Mouse (Mus musculus) ES-Bruce4 (cell line): ENCODE results near the gene Alkbh4.

ENCODE experiments used
- CTCF ChIP-seq: IDR thresholded peaks from one replicate; pipeline ENCODE4 v1.8.1; 2011; ENCODE audit warnings: low read depth, low read length
- POLR2A ChIP-seq: IDR thresholded peaks from one replicate; pipeline ENCODE4 v1.8.1; 2011; ENCODE audit warnings: low read length; ENCODE audit not compliant: insufficient read depth

DNA sequence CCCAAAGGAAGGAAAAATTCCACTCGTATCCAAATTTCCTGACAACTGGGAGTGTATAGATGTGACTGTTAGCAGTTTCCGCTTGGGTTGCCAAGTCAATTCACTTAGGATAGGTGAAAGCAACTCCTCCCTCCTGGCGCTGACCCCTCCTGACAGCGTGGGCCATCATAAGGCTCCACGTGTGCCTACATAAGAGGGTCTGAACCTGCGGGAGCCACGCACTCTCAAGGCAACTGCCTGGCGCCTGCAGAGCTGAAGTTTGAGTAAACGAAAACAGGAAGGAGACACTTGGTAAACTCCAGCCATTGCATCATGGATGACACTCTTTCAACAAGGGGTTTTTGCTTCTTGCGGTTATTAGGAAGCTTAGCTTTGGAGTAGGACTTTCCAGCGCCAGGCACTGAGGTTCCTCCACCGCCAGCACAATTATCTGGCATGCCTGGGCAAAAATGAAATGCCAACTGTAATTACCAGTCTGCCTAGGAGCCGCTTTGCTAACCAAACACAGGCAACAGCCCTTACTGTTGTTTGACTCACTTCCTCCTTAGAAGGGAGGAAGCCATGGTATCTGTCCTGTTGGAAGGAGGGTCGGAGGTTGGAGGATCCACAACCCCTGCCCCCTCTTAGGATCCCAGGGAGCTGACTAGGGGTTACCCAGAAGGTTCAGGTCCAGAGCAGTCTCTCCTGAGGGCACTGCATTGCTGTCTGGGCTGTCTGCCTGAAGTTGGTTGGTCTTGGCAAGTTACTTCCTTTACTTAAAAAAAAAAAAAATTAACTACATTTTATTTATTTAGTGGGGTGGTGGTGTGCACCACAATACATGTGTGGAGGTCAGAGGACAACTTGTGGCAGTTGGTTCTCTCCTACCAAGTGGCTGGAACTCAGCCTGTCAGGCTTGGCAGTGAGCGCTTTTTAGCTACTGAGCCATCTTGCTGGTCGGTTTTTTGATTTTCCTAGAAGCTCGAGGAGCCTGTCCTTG is 35.7 kb downstream of the Alkbh4 start:
- TF ChIP-seq CTCF, result no peak
- TF ChIP-seq POLR2A, result no peak
